Mouse (Mus musculus) intestine, embryonic 15.5 days (tissue): ENCODE results near the gene Ctf1. TPM values are rescaled to one million over a fixed set of nuclear protein-coding genes. Genes with fewer than 3 reads are reported as not detected.
A peak's percentile ranks its signal among the peaks of the same experiment; 100 is the strongest.
"Not testable (repeated sequence)": the region's sequence is repeated elsewhere in the genome, so short reads cannot be mapped to it uniquely, and the experiment has no call there.

Experiments
- ATAC-seq: fragments of 200-750 bp; cut with Nextera tagmentation; 2 replicates; pipeline ENCODE4 v1.8.0; 2017; ENCODE audit warnings: moderate TSS enrichment, moderate library complexity
- H3K27ac ChIP-seq: fragments of 300-500 bp; sonication (generic); 2 replicates; pipeline ENCODE4 v1.5.1; 2015; ENCODE audit warnings: mild to moderate bottlenecking, inconsistent platforms
- H3K27me3 ChIP-seq: fragments of 300-500 bp; sonication (generic); replicated peaks from 2 replicates; pipeline ENCODE4 v1.6.1; 2015; ENCODE audit warnings: inconsistent platforms
- H3K36me3 ChIP-seq: fragments of 300-500 bp; sonication (generic); 2 replicates; pipeline ENCODE4 v1.6.1; 2015; ENCODE audit warnings: inconsistent platforms
- H3K4me1 ChIP-seq: fragments of 300-500 bp; sonication (generic); replicated peaks from 2 replicates; pipeline ENCODE4 v1.6.1; 2015; ENCODE audit warnings: inconsistent platforms
- H3K4me2 ChIP-seq: fragments of 300-500 bp; sonication (generic); replicated peaks from 2 replicates; pipeline ENCODE4 v1.6.1; 2015; ENCODE audit warnings: mild to moderate bottlenecking, inconsistent platforms
- H3K4me3 ChIP-seq: fragments of 300-500 bp; sonication (generic); replicated peaks from 2 replicates; pipeline ENCODE4 v1.5.1; 2015; ENCODE audit warnings: inconsistent platforms
- H3K9ac ChIP-seq: fragments of 300-500 bp; sonication (generic); 2 replicates; pipeline ENCODE4 v1.6.1; 2015; ENCODE audit warnings: inconsistent platforms
- H3K9me3 ChIP-seq: fragments of 300-500 bp; sonication (generic); 2 replicates; pipeline ENCODE4 v1.6.1; 2016; ENCODE audit warnings: inconsistent platforms
- WGBS: fragments of 180-500 bp; shearing (Covaris S2); methylation state at CpG from one replicate; pipeline ENCODE4 v1.1.7; 2015; 5-methylcytosine and 5-hydroxymethylcytosine counted together
- polyA plus RNA-seq: library from polyadenylated mRNA; unstranded; fragments of >200 nt; fragmentation: Nextera tagmentation; extraction: Ambion mirVana; gene quantifications from 2 replicates; pipeline ENCODE4 v1.2.1, GENCODE M21; 2015

The Ctf1 gene
- polyA plus RNA-seq, 1 experiment from 2014 or later: 9.4 TPM

DNA sequence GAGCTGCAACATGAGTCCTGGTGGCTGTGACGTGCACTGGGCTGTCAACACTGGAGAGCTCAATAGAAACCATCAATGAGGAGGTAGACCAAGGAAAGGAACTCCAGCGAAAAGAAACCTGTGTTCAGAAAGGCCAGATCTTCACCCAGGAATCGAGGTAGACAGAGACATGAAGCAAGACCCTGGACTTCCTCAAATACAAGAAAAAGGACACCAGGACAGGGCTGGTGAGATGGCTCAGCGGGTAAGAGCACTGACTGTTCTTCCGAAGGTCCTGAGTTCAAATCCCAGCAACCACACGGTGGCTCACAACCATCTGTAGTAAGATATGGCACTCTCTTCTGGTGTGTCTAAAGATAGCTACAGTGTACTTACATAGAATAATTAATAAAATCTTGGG is 5.8 kb downstream of the Ctf1 start:
- WGBS: 88% methylated on average over 6 of the region's 6 CpGs
- H3K27me3 ChIP-seq: no peaks in the 10 kb centered on the region

GRCm38 (mm10) chr7:127719258-127719657 is 6.7 kb downstream of the Ctf1 start:
- no peak overlapping the region for H3K4me3 ChIP-seq
- no peaks in the 10 kb centered on the region for H3K9me3 ChIP-seq
- H3K27ac ChIP-seq: no peak overlapping the region
- H3K9ac ChIP-seq: no peak overlapping the region
- ATAC-seq: no peak
- H3K4me1 ChIP-seq: peaks cover 6% of the 10 kb centered on the region
- no peaks in the 10 kb centered on the region for H3K36me3 ChIP-seq
- H3K4me2 ChIP-seq: no peak overlapping the region
- 87% methylated on average over 6 of the region's 6 CpGs for WGBS
- no peaks in the 10 kb centered on the region for H3K27me3 ChIP-seq

More for the DNA sequence above, 5.8 kb downstream of the Ctf1 start:
- Histone ChIP-seq H3K4me1 (peaks cover 6% of the 10 kb centered on the region), H3K9ac (no peak overlapping the region), H3K4me2 (no peak overlapping the region), H3K9me3 (no peaks in the 10 kb centered on the region), H3K4me3 (no peak overlapping the region), H3K27ac (no peak overlapping the region), H3K36me3 (no peaks in the 10 kb centered on the region)
- ATAC-seq: no peak

DNA sequence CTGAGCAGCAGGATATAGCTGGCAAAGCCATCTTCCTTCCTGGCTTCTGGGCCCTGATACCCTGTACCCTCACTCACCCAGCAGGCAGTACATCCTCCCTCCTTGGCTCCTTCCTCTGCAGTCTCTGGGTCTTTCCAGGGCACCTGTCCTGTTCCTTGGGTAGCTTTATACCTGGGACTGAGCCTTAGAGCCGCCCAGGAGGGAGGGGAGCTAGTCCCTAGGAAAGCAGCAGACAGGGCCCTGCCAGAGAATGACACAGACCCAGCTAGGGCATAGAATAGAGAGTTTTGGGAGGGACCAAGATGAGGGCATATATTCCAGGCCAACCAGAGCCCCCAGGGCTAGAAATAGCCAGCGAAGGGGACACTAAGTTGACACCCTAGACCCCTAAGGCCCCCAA is 13.0 kb downstream of the Ctf1 start:
- Histone ChIP-seq H3K4me2 (no peak overlapping the region), H3K27me3 (no peaks in the 10 kb centered on the region), H3K4me3 (no peak overlapping the region), H3K36me3 (no peaks in the 10 kb centered on the region), H3K9ac (no peak overlapping the region), H3K9me3 (no peaks in the 10 kb centered on the region), H3K4me1 (no peaks in the 10 kb centered on the region), H3K27ac (no peak overlapping the region)
- 61% methylated on average over 2 of the region's 2 CpGs for WGBS
- no peak for ATAC-seq

DNA sequence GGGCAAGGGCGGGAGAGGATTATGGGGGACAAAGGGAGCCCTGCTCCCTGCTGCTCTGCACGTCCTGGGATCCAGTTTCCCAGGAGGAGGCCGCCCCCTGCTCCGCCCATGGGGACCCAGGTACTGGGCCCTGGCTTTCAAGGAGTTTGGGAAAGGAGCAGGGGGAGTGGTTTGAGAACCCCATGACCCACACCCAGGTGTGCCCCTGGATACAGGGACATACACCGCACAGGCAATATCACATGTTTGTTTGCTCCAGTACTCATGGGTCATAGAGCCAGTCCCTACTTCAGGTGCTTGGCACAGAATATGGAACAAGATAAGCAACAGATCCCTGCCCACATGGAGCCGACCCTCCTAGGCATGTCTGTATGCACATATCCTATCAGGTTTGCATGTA is 13.4 kb downstream of the Ctf1 start:
- Histone ChIP-seq H3K27ac (no peak overlapping the region), H3K4me1 (no peaks in the 10 kb centered on the region), H3K27me3 (no peaks in the 10 kb centered on the region), H3K9me3 (no peaks in the 10 kb centered on the region), H3K4me2 (no peak overlapping the region), H3K36me3 (no peaks in the 10 kb centered on the region), H3K4me3 (no peak overlapping the region), H3K9ac (no peak overlapping the region)
- WGBS: 65% methylated on average over 6 of the region's 6 CpGs
- ATAC-seq: no peak

GRCm38 (mm10) chr7:127727898-127728297 is 15.4 kb downstream of the Ctf1 start:
- no peak overlapping the region for H3K27ac ChIP-seq
- H3K9ac ChIP-seq: no peak overlapping the region
- H3K36me3 ChIP-seq: no peaks in the 10 kb centered on the region
- no peak overlapping the region for H3K4me3 ChIP-seq
- ATAC-seq: no peak
- H3K4me1 ChIP-seq: no peaks in the 10 kb centered on the region
- WGBS: 90% methylated on average over 7 of the region's 7 CpGs
- H3K9me3 ChIP-seq: no peaks in the 10 kb centered on the region
- no peaks in the 10 kb centered on the region for H3K27me3 ChIP-seq
- no peak overlapping the region for H3K4me2 ChIP-seq

DNA sequence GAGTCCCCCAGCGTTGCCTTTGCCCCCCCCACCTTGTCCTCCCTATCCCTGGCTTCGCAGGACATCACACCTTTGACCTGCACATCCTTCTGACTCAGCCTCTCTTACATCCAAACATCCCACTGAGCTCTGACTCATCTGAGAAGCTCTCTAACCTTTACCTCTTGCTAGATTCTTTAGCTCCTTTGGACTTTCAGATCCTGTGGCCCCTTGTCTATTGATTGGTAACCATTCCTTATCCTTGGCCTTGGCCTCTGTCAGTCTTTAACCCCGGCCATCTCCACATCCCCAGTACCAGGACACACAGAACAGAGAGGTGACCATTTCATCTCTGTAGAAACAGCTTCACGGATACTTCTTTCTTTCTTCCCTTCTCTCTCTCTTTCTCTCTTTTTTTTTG is 17.6 kb downstream of the Ctf1 start:
- Histone ChIP-seq H3K27ac (no peak overlapping the region), H3K9ac (no peak overlapping the region), H3K4me1 (no peaks in the 10 kb centered on the region), H3K9me3 (no peaks in the 10 kb centered on the region), H3K27me3 (no peaks in the 10 kb centered on the region), H3K4me3 (no peak overlapping the region), H3K4me2 (no peak overlapping the region), H3K36me3 (no peaks in the 10 kb centered on the region)
- ATAC-seq: no peak
- whole genome bisulfite sequencing: 76% methylated on average over 4 of the region's 4 CpGs

DNA sequence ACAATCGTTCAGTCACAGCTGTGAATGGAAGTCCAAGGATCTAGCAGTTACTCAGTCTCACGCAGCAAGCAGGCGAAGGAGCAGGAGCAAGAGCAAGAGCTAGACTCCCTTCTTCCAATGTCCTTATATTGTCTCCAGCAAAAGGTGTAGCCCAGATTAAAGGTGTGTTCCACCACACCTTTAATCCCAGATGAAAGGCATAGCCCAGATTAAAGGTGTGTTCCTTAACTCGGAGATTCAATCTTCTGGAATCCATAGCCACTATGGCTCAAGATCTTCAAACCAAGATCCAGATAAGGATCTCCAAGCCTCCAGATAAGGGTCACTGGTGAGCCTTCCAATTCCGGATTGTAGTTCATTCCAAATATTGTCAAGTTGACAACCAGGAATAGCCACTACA is 19.5 kb downstream of the Ctf1 start, which contains the start of gene Ctf2:
Ctf2 (minus strand) TSS at position 101 of the 400 bp plus-strand sequence.
- WGBS: 86% methylated on average over 1 of the region's 5 CpGs
- not testable (repeated sequence) for H3K9ac ChIP-seq, H3K4me3 ChIP-seq, H3K9me3 ChIP-seq, ATAC-seq, H3K27me3 ChIP-seq, H3K4me1 ChIP-seq, H3K36me3 ChIP-seq, H3K4me2 ChIP-seq, H3K27ac ChIP-seq

- H3K9ac ChIP-seq: peak within 1 kb of the TSS; percentile 75; the same call in 1 of the 2 replicates
- peaks cover 11% of the 10 kb centered on the region for H3K36me3 ChIP-seq
- no peak for ATAC-seq
- peak within 1 kb of the TSS; percentile 86 for H3K4me2 ChIP-seq
- peak within 1 kb of the TSS; percentile 88 for H3K4me3 ChIP-seq
- H3K27me3 ChIP-seq: no peaks in the 10 kb centered on the region
- H3K4me1 ChIP-seq: peaks cover 19% of the 10 kb centered on the region
- under 1% methylated on average over 26 of the region's 26 CpGs for WGBS
- H3K9me3 ChIP-seq: no peaks in the 10 kb centered on the region
- H3K27ac ChIP-seq: peak within 1 kb of the TSS; percentile 90
These were observed 32.0 kb downstream of the Ctf1 start, which contains the start of gene Fbxl19 for GRCm38 (mm10) chr7:127744366-127745045. Fbxl19 (plus strand) TSS chr7:127744543.

DNA sequence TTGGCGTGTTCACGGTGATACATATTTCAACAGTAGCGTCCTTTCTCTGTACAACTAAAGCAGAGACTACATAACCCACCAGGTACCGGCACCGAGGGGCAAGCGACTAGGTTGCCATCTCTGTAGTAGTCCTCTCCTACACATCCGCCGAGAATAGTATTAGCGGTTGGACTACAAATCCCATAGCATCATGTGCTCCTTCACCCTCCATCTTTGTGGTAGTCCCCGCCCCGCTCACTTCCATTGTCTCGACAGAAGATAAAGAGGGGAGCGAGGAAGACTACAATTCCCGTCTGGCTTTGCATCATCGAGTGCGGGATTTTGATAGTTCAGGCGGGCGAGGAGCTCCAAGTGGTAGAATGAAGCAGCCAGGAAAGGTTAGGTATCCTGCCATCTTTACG is 32.7 kb downstream of the Ctf1 start:
- Histone ChIP-seq H3K9me3 (no peaks in the 10 kb centered on the region), H3K4me2 (peak overlapping the region; percentile 86), H3K27ac (peak overlapping the region; percentile 90), H3K4me1 (peaks cover 19% of the 10 kb centered on the region), H3K36me3 (peaks cover 18% of the 10 kb centered on the region), H3K4me3 (peak overlapping the region; percentile 88), H3K9ac (peak overlapping the region; percentile 75), H3K27me3 (no peaks in the 10 kb centered on the region)
- 0% methylated on average over 19 of the region's 19 CpGs for WGBS
- ATAC-seq: peak; percentile 88

- peak overlapping the region; percentile 88 for H3K4me3 ChIP-seq
- ATAC-seq: peak; percentile 86
- no peaks in the 10 kb centered on the region for H3K9me3 ChIP-seq
- peak overlapping the region; percentile 90 for H3K27ac ChIP-seq
- H3K27me3 ChIP-seq: no peaks in the 10 kb centered on the region
- peak overlapping the region; percentile 86 for H3K4me2 ChIP-seq
- WGBS: under 1% methylated on average over 39 of the region's 39 CpGs
- H3K9ac ChIP-seq: peak overlapping the region; percentile 75
- H3K4me1 ChIP-seq: peaks cover 19% of the 10 kb centered on the region
- H3K36me3 ChIP-seq: peaks cover 24% of the 10 kb centered on the region
These were observed 33.3 kb downstream of the Ctf1 start for GRCm38 (mm10) chr7:127745652-127746493.

DNA sequence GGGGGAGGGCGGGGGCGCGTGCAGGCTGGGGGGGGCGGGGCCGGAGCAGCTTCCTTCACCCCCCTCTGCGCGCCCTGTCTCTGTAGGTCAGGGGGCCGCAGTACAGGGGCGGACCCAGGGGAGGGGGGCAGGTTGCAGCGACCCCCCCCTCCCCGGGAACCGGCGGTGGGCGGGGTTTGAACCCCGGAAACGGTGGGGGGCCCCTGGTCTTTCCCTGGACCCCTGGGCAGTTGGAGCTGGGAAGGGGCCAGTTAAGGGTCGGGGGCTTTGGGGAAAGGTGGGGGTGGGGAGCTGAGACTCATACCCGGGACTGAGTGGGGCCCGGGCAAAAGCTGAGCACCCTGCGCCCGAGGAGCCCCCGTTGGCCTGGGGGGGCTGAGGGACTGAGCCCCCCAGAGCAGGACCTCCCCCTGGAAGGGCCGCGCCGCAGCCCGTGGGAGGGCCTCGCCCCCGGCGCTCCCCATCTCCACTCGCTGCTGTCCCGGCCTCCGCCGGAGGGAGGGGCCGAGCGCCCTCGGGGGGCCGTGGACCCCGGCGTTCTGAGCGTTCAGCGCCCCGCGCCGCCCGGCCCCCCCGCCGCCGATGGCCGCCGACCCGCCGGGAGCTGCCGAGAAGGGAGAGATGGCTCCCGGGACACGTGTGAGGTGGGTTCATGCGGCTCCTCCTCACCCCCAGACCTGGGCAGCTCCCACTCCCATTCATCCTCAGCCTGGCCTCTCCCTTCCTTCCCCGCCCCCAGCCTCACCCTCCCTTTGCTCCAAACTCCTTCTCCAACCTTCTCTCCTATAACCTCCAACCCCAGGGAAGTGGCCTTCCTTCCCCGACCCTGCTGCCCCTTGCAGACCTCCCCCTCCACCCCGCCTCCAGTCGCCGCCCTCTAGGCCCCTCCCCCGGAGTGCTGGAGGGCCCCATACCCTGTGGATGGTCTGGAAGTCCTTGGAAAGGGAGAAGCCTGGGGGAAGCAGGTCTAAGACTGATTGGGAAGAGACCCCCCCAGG is 34.3 kb downstream of the Ctf1 start:
- Histone ChIP-seq H3K4me1 (peaks cover 19% of the 10 kb centered on the region), H3K4me2 (peak overlapping the region; percentile 86), H3K4me3 (peak overlapping the region; percentile 88), H3K36me3 (peaks cover 33% of the 10 kb centered on the region), H3K27me3 (no peaks in the 10 kb centered on the region), H3K27ac (peak overlapping the region; percentile 90), H3K9me3 (no peaks in the 10 kb centered on the region), H3K9ac (peak overlapping the region; percentile 75)
- WGBS: under 1% methylated on average over 48 of the region's 62 CpGs
- ATAC-seq: peak; percentile 17
